Mouse (Mus musculus) fat pad, adult 2 months (tissue): ENCODE results near the gene Myo19.

ENCODE experiments used
- DNase-seq: peaks from one replicate; pipeline ENCODE4 v3.0.0-alpha.2; 2011; ENCODE audit warnings: low read depth, low spot score; ENCODE audit errors: extremely low read depth

Gene Myo19

DNA sequence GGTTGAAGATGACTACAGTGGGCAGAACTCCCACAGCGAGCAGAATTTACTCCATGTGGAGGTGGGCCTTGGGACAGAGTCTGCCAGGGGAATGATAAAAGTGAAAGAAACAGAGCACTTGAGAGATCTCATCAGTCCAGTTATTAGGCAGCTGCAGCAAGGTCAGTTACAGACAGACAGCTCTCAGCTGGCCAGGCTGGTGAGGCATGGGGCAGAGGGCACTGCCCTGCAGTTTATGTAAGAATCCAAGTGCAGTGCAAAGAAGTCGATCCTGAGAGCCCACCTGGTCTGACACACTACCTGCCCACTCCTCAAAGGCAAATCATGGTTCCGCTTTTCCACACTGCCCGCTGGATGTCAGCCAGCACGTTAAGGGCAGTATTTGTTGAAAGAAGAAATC, 6.3 kb downstream of the Myo19 start:
- no peak for DNase-seq

DNA sequence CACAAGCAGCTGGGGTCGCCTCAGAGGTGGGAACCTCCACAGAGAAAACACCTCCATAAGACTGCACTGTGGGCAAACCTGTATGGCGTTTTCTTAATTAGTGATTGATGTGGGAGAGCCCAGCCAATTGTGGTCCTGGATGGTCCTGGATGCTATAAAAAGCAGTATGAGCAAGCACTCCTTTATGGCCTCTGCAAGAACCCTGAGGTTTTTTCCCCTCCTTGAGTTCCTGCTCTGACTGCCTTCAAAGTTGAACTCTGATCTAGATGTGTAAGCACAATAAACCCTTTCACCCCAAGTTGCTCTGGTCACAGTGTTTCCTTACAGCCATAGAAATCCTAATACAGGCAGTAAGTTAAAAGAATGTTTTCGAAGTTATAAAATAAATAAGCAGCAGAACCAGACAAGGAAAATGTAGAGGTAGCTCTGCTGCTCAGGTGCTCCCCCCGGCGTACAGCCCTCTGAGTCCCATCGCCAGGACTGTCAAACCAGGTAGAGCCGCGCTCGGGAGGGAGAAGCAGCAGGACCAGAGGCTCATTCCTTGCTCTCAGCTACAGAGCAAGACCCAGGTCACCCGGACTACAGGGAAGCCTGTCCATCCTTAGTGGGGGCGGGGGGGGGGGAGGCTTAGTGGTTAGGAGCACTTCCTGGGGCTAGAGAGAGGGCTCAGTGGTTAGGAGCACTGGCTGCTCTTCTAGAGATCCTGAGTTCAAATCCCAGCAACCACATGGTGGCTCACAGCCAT, 7.0 kb downstream of the Myo19 start:
- no peak for DNase-seq

GRCm38 (mm10) chr11:84888025-84888424, 8.1 kb downstream of the Myo19 start:
- no peak for DNase-seq

DNA sequence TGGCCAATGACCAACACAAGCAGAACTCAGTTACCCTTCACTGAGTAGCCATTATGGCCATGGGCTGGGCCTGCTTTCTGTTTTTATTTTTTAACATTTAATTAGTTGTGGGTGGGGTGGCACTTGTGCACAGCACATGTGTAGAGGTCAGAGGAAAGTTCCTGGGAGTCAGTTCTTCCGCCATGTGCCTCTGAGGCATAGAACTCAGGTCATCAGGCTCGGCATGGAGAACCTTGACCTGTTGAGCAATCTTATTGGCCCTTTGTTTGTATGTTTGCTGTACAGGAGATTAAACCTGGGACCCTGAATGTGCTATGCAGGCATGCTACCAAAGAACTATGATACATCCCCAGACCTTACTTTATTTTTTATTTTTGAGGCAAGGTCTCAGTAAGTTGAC, 9.5 kb downstream of the Myo19 start:
- no peak for DNase-seq

- DNase-seq: no peak
These were observed 11.8 kb downstream of the Myo19 start for GRCm38 (mm10) chr11:84891705-84892104.

GRCm38 (mm10) chr11:84893113-84893512, 13.2 kb downstream of the Myo19 start:
- DNase-seq: no peak

GRCm38 (mm10) chr11:84904597-84905144, 24.7 kb downstream of the Myo19 start:
- no peak for DNase-seq

- no peak for DNase-seq
These were observed 27.1 kb downstream of the Myo19 start for GRCm38 (mm10) chr11:84907081-84907480.

GRCm38 (mm10) chr11:84908480-84908879, 28.5 kb downstream of the Myo19 start:
- no peak for DNase-seq

DNA sequence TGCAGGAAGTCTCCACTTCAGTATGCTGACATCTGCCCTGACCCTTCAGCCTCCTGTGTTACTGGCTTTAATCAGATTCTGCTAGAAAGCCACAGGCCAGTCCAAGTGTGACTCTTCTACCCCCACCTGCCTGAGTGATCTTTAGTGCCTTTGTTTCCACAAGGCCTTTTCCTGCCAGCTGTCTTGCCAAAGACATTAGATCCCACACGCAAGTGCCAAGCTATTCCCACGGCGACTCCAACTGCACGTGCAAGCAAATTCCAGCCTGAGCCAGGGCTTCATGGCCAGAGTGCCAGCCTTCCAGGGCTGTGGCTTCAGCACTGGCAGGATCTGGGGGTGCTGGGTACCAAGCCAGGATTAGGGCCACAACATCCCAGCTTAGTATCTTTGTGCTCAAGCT, 30.5 kb downstream of the Myo19 start:
- DNase-seq: no peak

GRCm38 (mm10) chr11:84914673-84915072, 34.7 kb downstream of the Myo19 start:
- no peak for DNase-seq

DNA sequence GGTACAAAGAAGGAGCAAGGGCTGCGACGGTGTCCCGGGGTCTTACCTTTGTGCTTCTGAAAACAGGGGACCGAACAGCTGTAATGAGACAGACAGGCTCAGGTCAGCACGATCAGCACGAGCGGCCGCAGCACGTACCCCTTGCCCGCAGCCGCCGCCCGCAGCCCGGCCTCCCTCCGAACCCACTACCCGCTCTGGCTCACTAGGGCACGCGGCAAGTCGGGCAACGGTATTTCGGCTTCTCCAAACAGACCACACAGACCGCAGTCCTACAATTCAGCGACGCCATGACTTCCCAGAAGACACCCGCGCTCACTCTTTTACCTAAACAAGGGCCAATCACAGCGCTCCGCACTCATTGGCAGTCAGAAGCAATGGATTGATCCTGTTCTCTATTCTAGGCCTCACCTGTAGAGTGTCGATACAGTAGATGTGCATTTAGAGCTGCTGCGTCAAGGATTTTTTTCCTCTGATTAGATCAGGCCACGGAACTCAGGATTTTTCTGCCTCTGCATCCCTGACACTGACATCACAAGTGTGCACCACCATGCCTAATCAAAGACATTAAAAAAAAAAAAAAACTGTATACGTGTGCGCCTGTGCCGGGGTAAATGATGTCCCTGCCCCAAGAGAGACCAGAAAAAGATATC, 36.2 kb downstream of the Myo19 start, which contains the start of gene Znhit3:
Znhit3 (minus strand) TSS at position 314 of the 650 bp plus-strand sequence.
- no peak for DNase-seq

DNA sequence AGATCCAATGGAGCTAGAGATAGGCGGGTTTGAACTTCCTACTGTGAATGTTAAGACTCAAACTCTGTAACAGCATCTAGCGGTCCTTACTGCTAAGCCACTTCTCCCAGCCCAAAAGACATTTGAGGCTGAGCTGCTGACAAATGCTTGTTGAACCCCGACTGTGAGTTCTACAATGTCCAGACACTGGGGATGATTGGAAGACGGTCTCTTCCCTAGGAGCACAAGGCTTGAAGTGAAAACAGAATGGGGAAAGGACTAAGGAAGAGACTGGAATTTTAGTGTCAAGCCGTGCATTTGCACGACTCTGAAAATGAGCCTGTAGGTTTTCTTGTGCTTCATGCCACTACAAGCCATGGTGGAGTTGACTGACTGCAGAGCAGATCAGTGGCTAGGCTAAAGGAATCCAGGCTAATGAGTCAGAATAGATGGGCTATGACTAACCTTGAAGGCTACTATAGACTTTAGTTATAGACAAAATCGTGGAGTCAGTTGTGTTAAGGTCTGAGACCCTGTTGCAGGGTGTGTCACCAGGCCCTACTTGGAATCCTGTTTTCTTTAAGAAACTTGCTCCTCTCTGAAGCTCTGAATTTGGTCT, 36.9 kb downstream of the Myo19 start:
- no peak for DNase-seq

DNA sequence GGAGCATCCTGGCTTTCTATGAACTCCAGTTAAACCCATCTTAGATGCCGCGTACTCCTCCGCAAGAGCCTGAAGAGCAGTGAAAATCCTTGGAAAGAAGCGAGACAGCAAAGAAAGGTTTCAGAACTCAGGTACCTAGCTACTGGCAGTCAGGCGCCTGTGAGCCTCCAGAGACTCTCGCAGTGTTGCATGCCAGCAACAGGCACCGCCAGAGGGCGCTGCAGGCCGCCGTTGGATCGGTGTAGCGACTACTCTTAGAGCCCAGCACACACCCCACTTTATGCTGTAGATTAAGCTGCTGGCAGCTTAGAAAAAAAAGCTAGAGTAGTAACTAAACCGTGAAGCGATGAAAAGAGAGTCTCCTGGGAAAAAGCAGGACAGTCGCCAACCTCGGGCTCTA, 38.5 kb downstream of the Myo19 start:
- no peak for DNase-seq

- no peak for DNase-seq
These were observed 39.3 kb downstream of the Myo19 start for GRCm38 (mm10) chr11:84919276-84919675.

DNA sequence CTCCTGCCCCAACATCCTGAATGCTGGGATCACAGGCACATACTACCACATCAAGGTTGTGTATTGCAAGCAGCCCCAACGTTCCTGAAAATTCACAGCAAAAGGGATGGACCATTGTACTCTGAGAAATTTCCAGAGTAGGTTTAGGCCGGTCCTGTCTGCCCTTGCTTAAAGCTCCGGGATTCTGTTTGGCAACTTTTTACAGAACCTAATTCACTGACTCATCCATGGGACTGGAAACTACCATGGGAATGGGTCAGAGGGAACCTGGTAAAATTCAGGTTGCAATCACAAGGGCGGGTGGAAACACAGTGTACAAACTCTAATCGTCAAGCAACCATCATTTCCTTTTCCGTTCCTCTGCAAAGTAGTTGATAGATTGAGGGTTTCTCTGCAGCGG, 40.0 kb downstream of the Myo19 start:
- no peak for DNase-seq

GRCm38 (mm10) chr11:84920981-84921380, 41.0 kb downstream of the Myo19 start:
- no peak for DNase-seq

DNA sequence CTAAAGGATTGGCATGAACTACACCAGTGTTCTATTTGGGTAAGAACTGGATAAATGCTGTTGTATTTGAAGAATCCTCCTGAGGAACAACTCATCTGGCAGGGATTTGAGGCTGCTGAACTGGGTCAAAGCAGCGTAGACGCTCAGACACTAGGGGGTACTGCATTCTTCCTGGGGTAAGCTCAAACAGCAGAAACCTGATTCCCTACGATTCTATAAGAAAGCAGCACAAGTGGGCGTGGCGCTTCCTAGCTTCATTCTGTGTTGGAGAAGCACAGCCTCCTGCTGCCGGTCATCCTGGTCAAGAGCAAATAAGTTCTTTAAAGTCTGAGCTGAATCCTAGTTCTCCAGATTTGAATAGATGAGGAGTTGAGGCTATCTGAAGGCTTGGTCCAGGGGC, 52.3 kb downstream of the Myo19 start:
- no peak for DNase-seq

GRCm38 (mm10) chr11:84939508-84940053, 59.6 kb downstream of the Myo19 start:
- no peak for DNase-seq

DNA sequence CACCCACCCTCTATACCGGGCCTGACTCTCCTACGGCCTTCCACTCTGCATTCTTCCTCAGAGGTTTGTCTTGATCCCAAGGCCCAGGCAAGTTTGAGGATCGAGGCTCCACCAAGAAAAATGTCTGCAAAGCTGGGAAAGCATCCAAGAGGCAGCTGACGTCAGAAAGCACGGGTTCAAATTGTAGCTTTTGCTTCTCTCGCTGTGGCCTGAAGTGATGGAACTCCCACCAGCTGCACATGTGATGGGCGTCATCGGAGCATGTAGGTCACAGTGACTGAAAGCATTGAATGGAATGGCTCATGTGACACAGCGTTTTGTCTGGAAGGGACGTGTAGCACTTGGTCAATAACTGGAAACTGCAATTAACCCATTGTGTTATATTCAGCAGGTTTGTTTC, 60.2 kb downstream of the Myo19 start:
- no peak for DNase-seq

DNA sequence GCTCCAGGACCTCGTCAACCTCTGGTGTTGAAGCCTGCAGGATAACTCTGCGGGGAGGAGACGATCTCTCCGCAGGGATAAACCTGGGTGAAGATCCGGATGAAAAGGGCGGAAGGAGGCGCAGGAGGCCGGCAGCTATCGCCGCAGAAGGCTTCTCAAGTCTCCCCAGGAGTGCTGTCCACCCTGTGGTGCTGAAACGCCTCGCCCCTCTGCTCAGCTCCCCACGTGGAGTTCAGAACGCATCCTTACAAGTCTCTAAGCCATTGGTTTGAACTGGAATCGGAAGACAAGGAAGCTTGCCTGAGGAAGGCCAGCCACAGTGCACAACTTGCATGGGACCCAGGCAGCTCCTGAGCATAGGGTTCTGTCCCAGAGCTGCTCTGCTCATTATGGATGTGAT, 64.0 kb downstream of the Myo19 start:
- DNase-seq: no peak
